Mouse (Mus musculus) cerebellum, postnatal 14 days (tissue): ENCODE data around the gene N4bp2l1.

Source experiments
- DNase-seq, 2 experiments: peaks; one replicate each; pipeline ENCODE4 v3.0.0; 2021; ENCODE audit warnings: mixed read lengths in 2 of 2

Gene N4bp2l1

GRCm38 (mm10) chr5:150598202-150599119 is 1.5 kb upstream of the N4bp2l1 start:
- no peak for DNase-seq

- no peak for DNase-seq
These were observed 1.5 kb downstream of the N4bp2l1 start for GRCm38 (mm10) chr5:150595366-150596016.

- DNase-seq = peak in 1 of 2 experiments; percentile 67
These were observed 2.2 kb downstream of the N4bp2l1 start for GRCm38 (mm10) chr5:150594649-150595339.

- peak; percentile 77 to 78 for DNase-seq
These were observed 3.0 kb downstream of the N4bp2l1 start for GRCm38 (mm10) chr5:150593756-150594648.

GRCm38 (mm10) chr5:150592904-150593755 is 3.9 kb downstream of the N4bp2l1 start:
- DNase-seq = peak; percentile 59 to 68

GRCm38 (mm10) chr5:150592186-150592903 is 4.6 kb downstream of the N4bp2l1 start:
- DNase-seq = peak in 1 of 2 experiments; percentile 21

GRCm38 (mm10) chr5:150589945-150590344 is 7.0 kb downstream of the N4bp2l1 start:
- DNase-seq = no peak

- no peak for DNase-seq
These were observed 12.7 kb downstream of the N4bp2l1 start for GRCm38 (mm10) chr5:150584337-150584729.

- peak in 1 of 2 experiments; percentile 42 for DNase-seq
These were observed 13.2 kb downstream of the N4bp2l1 start for GRCm38 (mm10) chr5:150583622-150584336.

GRCm38 (mm10) chr5:150583181-150583580 is 13.8 kb downstream of the N4bp2l1 start:
- DNase-seq = no peak

GRCm38 (mm10) chr5:150581180-150581579 is 15.8 kb downstream of the N4bp2l1 start:
- peak; percentile 63 to 64 for DNase-seq

GRCm38 (mm10) chr5:150578613-150579171 is 18.3 kb downstream of the N4bp2l1 start:
- no peak for DNase-seq

GRCm38 (mm10) chr5:150576832-150577231 is 20.2 kb downstream of the N4bp2l1 start:
- no peak for DNase-seq

GRCm38 (mm10) chr5:150574885-150575284 is 22.1 kb downstream of the N4bp2l1 start:
- no peak for DNase-seq

GRCm38 (mm10) chr5:150574403-150574802 is 22.6 kb downstream of the N4bp2l1 start:
- DNase-seq = no peak

- peak in 1 of 2 experiments; percentile 17 for DNase-seq
These were observed 26.3 kb downstream of the N4bp2l1 start for GRCm38 (mm10) chr5:150570496-150571219.

GRCm38 (mm10) chr5:150566971-150567370 is 30.0 kb downstream of the N4bp2l1 start:
- no peak for DNase-seq

GRCm38 (mm10) chr5:150566226-150566625 is 30.8 kb downstream of the N4bp2l1 start:
- DNase-seq = no peak

- no peak for DNase-seq
These were observed 32.6 kb downstream of the N4bp2l1 start for GRCm38 (mm10) chr5:150564426-150564825.
